Mouse (Mus musculus): ENCODE results near the gene Gdf5. TPM values are rescaled to one million over a fixed set of nuclear protein-coding genes. Genes with fewer than 3 reads are reported as not detected.

The Gdf5 gene
- polyA plus RNA-seq (2012; rRNA removed), result 0.39 and 0.54 TPM in 2 replicates

DNA sequence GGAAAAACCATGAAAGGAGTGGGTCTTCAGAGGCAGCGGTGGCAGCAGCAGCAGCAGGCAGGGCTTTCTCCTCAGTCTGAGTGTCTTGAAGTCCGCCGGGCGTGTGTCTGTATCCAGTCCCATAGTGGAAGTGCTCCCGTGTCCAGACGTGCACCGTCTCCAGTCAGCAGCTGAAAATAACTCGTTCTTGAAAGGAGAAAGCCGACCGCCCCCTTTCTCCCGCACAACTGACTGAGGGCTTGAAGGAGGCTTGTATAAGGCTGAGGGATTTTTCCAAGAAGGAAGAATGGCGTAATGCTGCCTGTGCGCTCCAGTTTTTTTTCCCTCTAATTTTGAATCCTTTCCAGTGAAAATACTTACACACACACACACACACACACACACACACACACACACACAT, at the start of gene Gdf5:
Gene Gdf5 (minus strand): TSS at position 244 of the 400 bp plus-strand sequence.

GRCm38 (mm10) chr2:155956134-155957059, 11.2 kb upstream of the Gdf5 start, which contains the start of gene Cep250:
TSS of gene Cep250 (plus strand) at chr2:155956458.

GRCm38 (mm10) chr2:155940681-155941080, 4.5 kb downstream of the Gdf5 start, which contains the start of gene Gm15557:
TSS of gene Gm15557 (plus strand) at chr2:155940728.

GRCm38 (mm10) chr2:155929531-155930442, 15.4 kb downstream of the Gdf5 start, which contains the start of gene Uqcc1:
TSS of gene Uqcc1 (minus strand) at chr2:155930310.

Other genes starting within 250 kb of the Gdf5 start
- 42.9 and 44.4 TPM in 2 replicates for gene Edem2, start 215.9 kb downstream of the Gdf5 start, polyA plus RNA-seq (2012; rRNA removed)
- gene Gm17581, start 209.5 kb downstream of the Gdf5 start, polyA plus RNA-seq (2012; rRNA removed), result not detected in 2 replicates
- 6.5 and 8.9 TPM in 2 replicates for gene Procr, start 194.2 kb downstream of the Gdf5 start, polyA plus RNA-seq (2012; rRNA removed)
- gene Mmp24, start 170.0 kb downstream of the Gdf5 start, polyA plus RNA-seq (2012; rRNA removed), result 0.22 TPM in 2 replicates
- 39.1 and 88.0 TPM in 2 replicates for gene BC029722, start 125.9 kb downstream of the Gdf5 start, polyA plus RNA-seq (2012; rRNA removed)
- gene Eif6, start 118.4 kb downstream of the Gdf5 start, polyA plus RNA-seq (2012; rRNA removed), result 175 and 188 TPM in 2 replicates
- gene Fam83c, start 110.5 kb downstream of the Gdf5 start, polyA plus RNA-seq (2012; rRNA removed), result 8.5 and 10.6 TPM in 2 replicates
- 4.6 and 7.1 TPM in 2 replicates for gene Uqcc1, start 15.1 kb downstream of the Gdf5 start, polyA plus RNA-seq (2012; rRNA removed)
- gene Gm15557, start 4.6 kb downstream of the Gdf5 start, polyA plus RNA-seq (2012; rRNA removed), result not detected in 2 replicates
- gene Cep250, start 11.1 kb upstream of the Gdf5 start, polyA plus RNA-seq (2012; rRNA removed), result 1.7 and 1.9 TPM in 2 replicates
- gene 6430550D23Rik, start 62.6 kb upstream of the Gdf5 start, polyA plus RNA-seq (2012; rRNA removed), result 0.34 and 0.77 TPM in 2 replicates
- gene Ergic3, start 62.7 kb upstream of the Gdf5 start, polyA plus RNA-seq (2012; rRNA removed), result 112 and 123 TPM in 2 replicates
- gene Fer1l4, start 107.6 kb upstream of the Gdf5 start, polyA plus RNA-seq (2012; rRNA removed), result 52.4 and 63.6 TPM in 2 replicates
- gene Spag4, start 119.8 kb upstream of the Gdf5 start, polyA plus RNA-seq (2012; rRNA removed), result 2.2 and 2.8 TPM in 2 replicates
- 27.6 and 30.8 TPM in 2 replicates for gene Cpne1, start 166.6 kb upstream of the Gdf5 start, polyA plus RNA-seq (2012; rRNA removed)
- gene Rbm12, start 166.6 kb upstream of the Gdf5 start, polyA plus RNA-seq (2012; rRNA removed), result 1.9 and 2.9 TPM in 2 replicates
- 0.05 TPM in 1 of 2 replicates, not detected in the other for gene Gm28036, start 181.7 kb upstream of the Gdf5 start, polyA plus RNA-seq (2012; rRNA removed)
- 122 and 216 TPM in 2 replicates for gene Romo1, start 198.7 kb upstream of the Gdf5 start, polyA plus RNA-seq (2012; rRNA removed)
- 27.7 and 34.3 TPM in 2 replicates for gene Nfs1, start 198.8 kb upstream of the Gdf5 start, polyA plus RNA-seq (2012; rRNA removed)
- 18.8 and 20.8 TPM in 2 replicates for gene Rbm39, start 234.9 kb upstream of the Gdf5 start, polyA plus RNA-seq (2012; rRNA removed)